Mouse (Mus musculus): Measurements from ENCODE around the gene Pitpnm1. TPM values are rescaled to one million over a fixed set of nuclear protein-coding genes. Genes with fewer than 3 reads are reported as not detected.

The Pitpnm1 gene
- 5.4 and 6.1 TPM in 2 replicates for polyA plus RNA-seq (2012; rRNA removed)

GRCm38 (mm10) chr19:4099837-4100717 lies at the start of gene Pitpnm1:
TSS of gene Pitpnm1 (plus strand) at chr19:4099998.

GRCm38 (mm10) chr19:4059069-4059740 lies 40.6 kb upstream of the Pitpnm1 start, which contains the start of gene Gstp3:
TSS of gene Gstp3 (minus strand) at chr19:4059569.

GRCm38 (mm10) chr19:4081394-4081793 lies 18.4 kb upstream of the Pitpnm1 start, which contains the start of gene Cabp2:
TSS of gene Cabp2 (plus strand) at chr19:4081578.

GRCm38 (mm10) chr19:4096642-4097440 lies 3.0 kb upstream of the Pitpnm1 start, which contains the start of gene Cdk2ap2:
TSS of gene Cdk2ap2 (plus strand) at chr19:4097182.

GRCm38 (mm10) chr19:4125741-4126696 lies 26.2 kb downstream of the Pitpnm1 start, which contains the start of gene Aip:
TSS of gene Aip (minus strand) at chr19:4125858.

GRCm38 (mm10) chr19:4139446-4139845 lies 39.6 kb downstream of the Pitpnm1 start, which contains the start of gene Gpr152:
TSS of gene Gpr152 (plus strand) at chr19:4139787.

GRCm38 (mm10) chr19:4143759-4144268 lies 44.0 kb downstream of the Pitpnm1 start, which contains the start of gene Cabp4:
TSS of gene Cabp4 (minus strand) at chr19:4144033.

GRCm38 (mm10) chr19:4148491-4148806 lies 48.7 kb downstream of the Pitpnm1 start, which contains the start of gene Coro1b:
TSS of gene Coro1b (plus strand) at chr19:4148619.

GRCm38 (mm10) chr19:4153232-4153654 lies 53.4 kb downstream of the Pitpnm1 start, which contains the start of gene Ptprcap:
TSS of gene Ptprcap (plus strand) at chr19:4153604.

GRCm38 (mm10) chr19:4162646-4163542 lies 63.1 kb downstream of the Pitpnm1 start, which contains the start of gene Rps6kb2:
TSS of gene Rps6kb2 (minus strand) at chr19:4163354.

Other genes starting within 250 kb of the Pitpnm1 start
- 14.7 and 17.5 TPM in 2 replicates for gene Chka, start 248.2 kb upstream of the Pitpnm1 start, polyA plus RNA-seq (2012; rRNA removed)
- 44.9 and 50.6 TPM in 2 replicates for gene Tcirg1, start 192.9 kb upstream of the Pitpnm1 start, polyA plus RNA-seq (2012; rRNA removed)
- 113 and 127 TPM in 2 replicates for gene Ndufs8, start 187.2 kb upstream of the Pitpnm1 start, polyA plus RNA-seq (2012; rRNA removed)
- gene Aldh3b1, start 170.2 kb upstream of the Pitpnm1 start, polyA plus RNA-seq (2012; rRNA removed): 2.7 and 3.6 TPM in 2 replicates
- 15.5 and 20.9 TPM in 2 replicates for gene Unc93b1, start 164.8 kb upstream of the Pitpnm1 start, polyA plus RNA-seq (2012; rRNA removed)
- 0.02 TPM in 1 of 2 replicates, not detected in the other for gene Aldh3b3, start 141.4 kb upstream of the Pitpnm1 start, polyA plus RNA-seq (2012; rRNA removed)
- 0.29 and 0.64 TPM in 2 replicates for gene Aldh3b2, start 127.7 kb upstream of the Pitpnm1 start, polyA plus RNA-seq (2012; rRNA removed)
- gene Acy3, start 113.4 kb upstream of the Pitpnm1 start, polyA plus RNA-seq (2012; rRNA removed): 8.6 and 11.4 TPM in 2 replicates
- 0.29 and 0.55 TPM in 2 replicates for gene Tbx10, start 107.2 kb upstream of the Pitpnm1 start, polyA plus RNA-seq (2012; rRNA removed)
- 2.0 and 3.6 TPM in 2 replicates for gene Nudt8, start 99.4 kb upstream of the Pitpnm1 start, polyA plus RNA-seq (2012; rRNA removed)
- 0.59 and 0.60 TPM in 2 replicates for gene Gm49405, start 99.4 kb upstream of the Pitpnm1 start, polyA plus RNA-seq (2012; rRNA removed)
- 1.4 and 1.5 TPM in 2 replicates for gene Doc2g, start 96.7 kb upstream of the Pitpnm1 start, polyA plus RNA-seq (2012; rRNA removed)
- 79.3 and 86.8 TPM in 2 replicates for gene Ndufv1, start 87.2 kb upstream of the Pitpnm1 start, polyA plus RNA-seq (2012; rRNA removed)
- 225 and 279 TPM in 2 replicates for gene Gstp1, start 62.0 kb upstream of the Pitpnm1 start, polyA plus RNA-seq (2012; rRNA removed)
- gene Gstp2, start 54.0 kb upstream of the Pitpnm1 start, polyA plus RNA-seq (2012; rRNA removed): 6.6 and 8.4 TPM in 2 replicates
- gene Gstp3, start 40.4 kb upstream of the Pitpnm1 start, polyA plus RNA-seq (2012; rRNA removed): 54.9 and 71.8 TPM in 2 replicates
- gene Cabp2, start 18.4 kb upstream of the Pitpnm1 start, polyA plus RNA-seq (2012; rRNA removed): 0.23 and 0.25 TPM in 2 replicates
- 46.8 and 54.8 TPM in 2 replicates for gene Cdk2ap2, start 2.8 kb upstream of the Pitpnm1 start, polyA plus RNA-seq (2012; rRNA removed)
- 36.6 and 38.9 TPM in 2 replicates for gene Aip, start 25.9 kb downstream of the Pitpnm1 start, polyA plus RNA-seq (2012; rRNA removed)
- not detected in 2 replicates for gene Gpr152, start 39.8 kb downstream of the Pitpnm1 start, polyA plus RNA-seq (2012; rRNA removed)
- 0.08 and 0.10 TPM in 2 replicates for gene Cabp4, start 44.0 kb downstream of the Pitpnm1 start, polyA plus RNA-seq (2012; rRNA removed)
- gene Coro1b, start 48.6 kb downstream of the Pitpnm1 start, polyA plus RNA-seq (2012; rRNA removed): 50.4 and 60.2 TPM in 2 replicates
- 12.2 and 12.5 TPM in 2 replicates for gene Ptprcap, start 53.6 kb downstream of the Pitpnm1 start, polyA plus RNA-seq (2012; rRNA removed)
- gene Rps6kb2, start 63.4 kb downstream of the Pitpnm1 start, polyA plus RNA-seq (2012; rRNA removed): 16.1 and 20.9 TPM in 2 replicates
- 0.32 and 0.41 TPM in 2 replicates for gene Carns1, start 75.5 kb downstream of the Pitpnm1 start, polyA plus RNA-seq (2012; rRNA removed)
- 2.6 and 3.0 TPM in 2 replicates for gene Tbc1d10c, start 91.3 kb downstream of the Pitpnm1 start, polyA plus RNA-seq (2012; rRNA removed)
- gene Ppp1ca, start 92.1 kb downstream of the Pitpnm1 start, polyA plus RNA-seq (2012; rRNA removed): 200 and 246 TPM in 2 replicates
- 18.8 and 20.8 TPM in 2 replicates for gene Rad9a, start 101.7 kb downstream of the Pitpnm1 start, polyA plus RNA-seq (2012; rRNA removed)
- 0.97 and 1.0 TPM in 2 replicates for gene Clcf1, start 114.2 kb downstream of the Pitpnm1 start, polyA plus RNA-seq (2012; rRNA removed)
- gene AC109138.7, start 114.4 kb downstream of the Pitpnm1 start, polyA plus RNA-seq (2012; rRNA removed): not detected in 2 replicates
- 12.3 and 14.6 TPM in 2 replicates for gene Pold4, start 131.9 kb downstream of the Pitpnm1 start, polyA plus RNA-seq (2012; rRNA removed)
- 2.1 and 2.8 TPM in 2 replicates for gene Ssh3, start 169.2 kb downstream of the Pitpnm1 start, polyA plus RNA-seq (2012; rRNA removed)
- gene Ankrd13d, start 183.1 kb downstream of the Pitpnm1 start, polyA plus RNA-seq (2012; rRNA removed): 0.88 and 1.0 TPM in 2 replicates
- 28.2 and 29.9 TPM in 2 replicates for gene Grk2, start 206.2 kb downstream of the Pitpnm1 start, polyA plus RNA-seq (2012; rRNA removed)

Data from liver, embryonic 14 days (tissue).